8 mouse cellular contexts compared by ENCODE assay signal in the genomic region with DNA sequence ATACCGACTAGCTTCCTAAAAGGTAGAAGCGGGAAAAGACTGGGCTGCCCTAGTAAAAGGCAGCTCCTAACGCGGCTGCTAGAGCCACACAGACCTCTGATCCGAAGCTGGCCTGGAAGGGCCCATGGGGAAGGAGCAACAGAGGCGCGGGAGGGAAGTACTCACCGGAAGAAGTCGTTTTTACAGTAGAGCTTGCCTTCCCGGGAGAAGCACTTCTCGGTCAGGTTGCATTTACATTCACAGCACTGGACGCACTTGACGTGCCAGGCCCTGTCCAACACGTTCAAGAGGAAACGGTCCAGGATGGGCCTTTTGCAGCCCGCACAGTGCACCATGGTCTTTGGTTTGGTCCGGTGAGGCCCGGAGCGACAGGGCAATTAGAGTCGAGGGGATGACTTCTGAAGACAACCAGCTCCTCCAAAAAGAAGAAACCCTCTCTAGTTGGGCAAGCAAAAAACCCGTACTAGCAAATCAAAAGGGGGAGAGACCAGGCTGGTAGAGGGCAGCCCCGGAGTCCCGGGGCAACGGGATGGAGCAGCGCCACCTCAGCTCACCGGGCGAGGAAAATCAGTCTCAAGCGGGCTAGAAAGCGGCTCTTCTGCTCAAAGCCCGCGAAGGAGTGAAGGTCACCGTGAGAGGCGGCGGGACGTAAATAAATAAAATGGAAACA. TPM values are rescaled to one million over a fixed set of nuclear protein-coding genes. Genes with fewer than 3 reads are reported as not detected.
DNase-seq lines count a peak whose midpoint lies in the region; ATAC-seq lines count a peak whose summit lies in the region.

No protein-coding gene starts in this region.

- peaks cover 4% of the 10 kb centered on the region for H3K4me1 ChIP-seq in liver, embryonic 11.5 days (replicated peaks; ENCODE audit: control insufficient read depth, insufficient read depth, low read length)
- peaks cover 15% of the 10 kb centered on the region for H3K4me1 ChIP-seq in liver, embryonic 12.5 days
- peaks cover 7% of the 10 kb centered on the region for H3K4me1 ChIP-seq in embryonic facial prominence, embryonic 11.5 days (ENCODE audit: control insufficient read depth, insufficient read depth, low read length)
- peaks cover 11% of the 10 kb centered on the region for H3K4me1 ChIP-seq in hindbrain, embryonic 16.5 days (ENCODE audit: control insufficient read depth, insufficient read depth, low read depth, low read length)
- peaks cover 48% of the 10 kb centered on the region for H3K4me1 ChIP-seq in midbrain, embryonic 13.5 days (replicated peaks)

- ATAC-seq in liver, embryonic 11.5 days (replicated peaks; ENCODE audit: low FRiP score), result no peak
- no peak for ATAC-seq in liver, embryonic 12.5 days
- no peak for ATAC-seq in embryonic facial prominence, embryonic 11.5 days (replicated peaks; ENCODE audit: insufficient number of reproducible peaks, low FRiP score, low TSS enrichment, low read depth)
- no peak for ATAC-seq in hindbrain, embryonic 16.5 days
- ATAC-seq in midbrain, embryonic 13.5 days, result no peak
- ATAC-seq in erythroblast, adult 5-6 weeks (replicated peaks; ENCODE audit: low FRiP score, poor library complexity, severe bottlenecking), result no peak

- H3K4me2 ChIP-seq in liver, embryonic 11.5 days, result peak overlapping the region; percentile 17
- H3K4me2 ChIP-seq in liver, embryonic 12.5 days, result no peak overlapping the region
- H3K4me2 ChIP-seq in embryonic facial prominence, embryonic 11.5 days (ENCODE audit: low read depth, low read length), result no peak overlapping the region
- peak overlapping the region; percentile 68 for H3K4me2 ChIP-seq in hindbrain, embryonic 16.5 days (ENCODE audit: low read length)
- peak overlapping the region; percentile 71 for H3K4me2 ChIP-seq in midbrain, embryonic 13.5 days (replicated peaks)

- peaks cover 100% of the 10 kb centered on the region for H3K27me3 ChIP-seq in liver, embryonic 11.5 days (replicated peaks; ENCODE audit: control insufficient read depth, insufficient read depth, low read length)
- peaks cover 100% of the 10 kb centered on the region for H3K27me3 ChIP-seq in liver, embryonic 12.5 days (replicated peaks)
- H3K27me3 ChIP-seq in embryonic facial prominence, embryonic 11.5 days (ENCODE audit: control insufficient read depth, insufficient read depth, low read length), result peaks cover 86% of the 10 kb centered on the region
- H3K27me3 ChIP-seq in hindbrain, embryonic 16.5 days (replicated peaks; ENCODE audit: control insufficient read depth, insufficient read depth, low read length), result peaks cover 29% of the 10 kb centered on the region
- H3K27me3 ChIP-seq in midbrain, embryonic 13.5 days, result peaks cover 100% of the 10 kb centered on the region

- H3K9me3 ChIP-seq in liver, embryonic 11.5 days (ENCODE audit: control insufficient read depth, low read length), result no peaks in the 10 kb centered on the region
- H3K9me3 ChIP-seq in liver, embryonic 12.5 days (replicated peaks), result no peaks in the 10 kb centered on the region
- H3K9me3 ChIP-seq in embryonic facial prominence, embryonic 11.5 days (replicated peaks; ENCODE audit: control insufficient read depth, low read length), result no peaks in the 10 kb centered on the region
- no peaks in the 10 kb centered on the region for H3K9me3 ChIP-seq in hindbrain, embryonic 16.5 days (ENCODE audit: control insufficient read depth, low read length)
- H3K9me3 ChIP-seq in midbrain, embryonic 13.5 days, result no peaks in the 10 kb centered on the region

- peak; percentile 56 for DNase-seq in liver, embryonic 11.5 days (ENCODE audit: low spot score)
- DNase-seq in embryonic facial prominence, embryonic 11.5 days (ENCODE audit: low spot score), result peak; percentile 29
- no peak for DNase-seq in gastrocnemius, adult 18-20 months (ENCODE audit: low spot score)
- DNase-seq in testis, postnatal 10 days (ENCODE audit: low spot score), result no peak

- no peak overlapping the region for H3K27ac ChIP-seq in liver, embryonic 11.5 days (ENCODE audit: low read depth, low read length)
- H3K27ac ChIP-seq in liver, embryonic 12.5 days, result no peak overlapping the region
- H3K27ac ChIP-seq in embryonic facial prominence, embryonic 11.5 days (replicated peaks; ENCODE audit: low read depth, low read length), result no peak overlapping the region
- H3K27ac ChIP-seq in hindbrain, embryonic 16.5 days (ENCODE audit: low read depth, low read length), result peak overlapping the region; percentile 65
- H3K27ac ChIP-seq in midbrain, embryonic 13.5 days, result peak overlapping the region; percentile 91

- H3K4me3 ChIP-seq in liver, embryonic 11.5 days (ENCODE audit: low read depth, low read length), result peak overlapping the region; percentile 4; the same call in 1 of the 2 replicates
- H3K4me3 ChIP-seq in liver, embryonic 12.5 days, result no peak overlapping the region
- H3K4me3 ChIP-seq in embryonic facial prominence, embryonic 11.5 days (ENCODE audit: low read depth, low read length), result peak overlapping the region; percentile 49
- peak overlapping the region; percentile 43 for H3K4me3 ChIP-seq in hindbrain, embryonic 16.5 days (ENCODE audit: low read length)
- peak overlapping the region; percentile 61 for H3K4me3 ChIP-seq in midbrain, embryonic 13.5 days (replicated peaks)

- under 1% methylated on average over 35 of the region's 35 CpGs for WGBS in liver, embryonic 11.5 days
- WGBS in liver, embryonic 12.5 days (ENCODE audit: insufficient replicate concordance), result 1% methylated on average over 35 of the region's 35 CpGs
- WGBS in embryonic facial prominence, embryonic 11.5 days, result under 1% methylated on average over 35 of the region's 35 CpGs
- under 1% methylated on average over 35 of the region's 35 CpGs for WGBS in hindbrain, embryonic 16.5 days
- under 1% methylated on average over 35 of the region's 35 CpGs for WGBS in midbrain, embryonic 13.5 days

- no peaks in the 10 kb centered on the region for H3K36me3 ChIP-seq in liver, embryonic 11.5 days (ENCODE audit: control insufficient read depth, insufficient read depth, low read length)
- no peaks in the 10 kb centered on the region for H3K36me3 ChIP-seq in liver, embryonic 12.5 days
- no peaks in the 10 kb centered on the region for H3K36me3 ChIP-seq in embryonic facial prominence, embryonic 11.5 days (replicated peaks; ENCODE audit: control insufficient read depth, insufficient read depth, low read depth, low read length)
- no peaks in the 10 kb centered on the region for H3K36me3 ChIP-seq in hindbrain, embryonic 16.5 days (ENCODE audit: control insufficient read depth, insufficient read depth, low read length)
- 0 out of 2 replicates have a peak, but pooled peaks cover 9% of the 10 kb centered on the region for H3K36me3 ChIP-seq in midbrain, embryonic 13.5 days

- no peak overlapping the region for H3K9ac ChIP-seq in liver, embryonic 11.5 days (ENCODE audit: low read depth, low read length)
- H3K9ac ChIP-seq in liver, embryonic 12.5 days, result no peak overlapping the region
- H3K9ac ChIP-seq in embryonic facial prominence, embryonic 11.5 days (replicated peaks; ENCODE audit: low read length), result no peak overlapping the region
- H3K9ac ChIP-seq in hindbrain, embryonic 16.5 days (ENCODE audit: low read depth, low read length), result peak overlapping the region; percentile 54
- H3K9ac ChIP-seq in midbrain, embryonic 13.5 days (replicated peaks), result peak overlapping the region; percentile 89

RNA-seq across cellular contexts. Expression of a gene that starts 1.4 kb away (rescaled TPM):
- 0.32 TPM in 1 of 2 replicates, not detected in the other for polyA plus RNA-seq in liver, embryonic 11.5 days (2014; fragmentation: Nextera tagmentation; extraction: Ambion mirVana)
- not detected in 2 replicates for polyA plus RNA-seq in liver, embryonic 12.5 days (2016; fragmentation: Nextera tagmentation; extraction: Ambion mirVana)
- polyA plus RNA-seq in embryonic facial prominence, embryonic 11.5 days (2014; fragmentation: Nextera tagmentation; extraction: Ambion mirVana), result 2.6 and 4.7 TPM in 2 replicates
- 35.9 and 43.0 TPM in 2 replicates for polyA plus RNA-seq in hindbrain, embryonic 16.5 days (2015; fragmentation: Nextera tagmentation; extraction: Ambion mirVana)
- 57.5 and 62.7 TPM in 2 replicates for polyA plus RNA-seq in midbrain, embryonic 13.5 days (2015; fragmentation: Nextera tagmentation; extraction: Ambion mirVana)
- total RNA-seq in gastrocnemius, adult 18-20 months (2021), result not detected
- 0.42 TPM in 1 of 2 replicates, not detected in the other for total RNA-seq in erythroblast, adult 5-6 weeks (2015; ENCODE audit: low replicate concordance)
- not detected in 2 replicates for total RNA-seq in erythroblast, adult 5-6 weeks (2017; ENCODE audit: low replicate concordance)

RNA-seq across cellular contexts. Expression of a gene that starts 10.7 kb away (rescaled TPM):
- 87.6 and 92.8 TPM in 2 replicates for polyA plus RNA-seq in liver, embryonic 11.5 days (2014; fragmentation: Nextera tagmentation; extraction: Ambion mirVana)
- 59.2 and 59.9 TPM in 2 replicates for polyA plus RNA-seq in liver, embryonic 12.5 days (2016; fragmentation: Nextera tagmentation; extraction: Ambion mirVana)
- polyA plus RNA-seq in embryonic facial prominence, embryonic 11.5 days (2014; fragmentation: Nextera tagmentation; extraction: Ambion mirVana), result 52.7 and 56.6 TPM in 2 replicates
- 51.0 and 52.1 TPM in 2 replicates for polyA plus RNA-seq in hindbrain, embryonic 16.5 days (2015; fragmentation: Nextera tagmentation; extraction: Ambion mirVana)
- 59.5 and 60.7 TPM in 2 replicates for polyA plus RNA-seq in midbrain, embryonic 13.5 days (2015; fragmentation: Nextera tagmentation; extraction: Ambion mirVana)
- total RNA-seq in gastrocnemius, adult 18-20 months (2021), result 10 to 100 TPM; 12.1 to 13.4 TPM
- 13.4 and 20.6 TPM in 2 replicates for total RNA-seq in erythroblast, adult 5-6 weeks (2015; ENCODE audit: low replicate concordance)
- 11.0 and 20.2 TPM in 2 replicates for total RNA-seq in erythroblast, adult 5-6 weeks (2017; ENCODE audit: low replicate concordance)

Comparison
In these comparisons a context has a peak if more than half of its experiments do, and no peak if none do; other contexts are left out.
1. H3K4me2 ChIP-seq: peak in liver, embryonic 11.5 days (single experiment), hindbrain, embryonic 16.5 days (single experiment) and midbrain, embryonic 13.5 days (single experiment); none in liver, embryonic 12.5 days (single experiment) and embryonic facial prominence, embryonic 11.5 days (single experiment).
2. DNase-seq: peak in liver, embryonic 11.5 days (single experiment) and embryonic facial prominence, embryonic 11.5 days (single experiment); none in gastrocnemius, adult 18-20 months (single experiment) and testis, postnatal 10 days (single experiment).
3. H3K27ac ChIP-seq: peak in hindbrain, embryonic 16.5 days (single experiment) and midbrain, embryonic 13.5 days (single experiment); none in liver, embryonic 11.5 days (single experiment), liver, embryonic 12.5 days (single experiment) and embryonic facial prominence, embryonic 11.5 days (single experiment).
4. H3K9ac ChIP-seq: peak in hindbrain, embryonic 16.5 days (single experiment) and midbrain, embryonic 13.5 days (single experiment); none in liver, embryonic 11.5 days (single experiment), liver, embryonic 12.5 days (single experiment) and embryonic facial prominence, embryonic 11.5 days (single experiment).